Mouse (Mus musculus): Measurements from ENCODE around the gene Upb1.
A peak's percentile ranks its signal among the peaks of the same experiment; 100 is the strongest.
"Not testable (repeated sequence)": the region's sequence is repeated elsewhere in the genome, so short reads cannot be mapped to it uniquely, and the experiment has no call there.

Gene Upb1

DNA sequence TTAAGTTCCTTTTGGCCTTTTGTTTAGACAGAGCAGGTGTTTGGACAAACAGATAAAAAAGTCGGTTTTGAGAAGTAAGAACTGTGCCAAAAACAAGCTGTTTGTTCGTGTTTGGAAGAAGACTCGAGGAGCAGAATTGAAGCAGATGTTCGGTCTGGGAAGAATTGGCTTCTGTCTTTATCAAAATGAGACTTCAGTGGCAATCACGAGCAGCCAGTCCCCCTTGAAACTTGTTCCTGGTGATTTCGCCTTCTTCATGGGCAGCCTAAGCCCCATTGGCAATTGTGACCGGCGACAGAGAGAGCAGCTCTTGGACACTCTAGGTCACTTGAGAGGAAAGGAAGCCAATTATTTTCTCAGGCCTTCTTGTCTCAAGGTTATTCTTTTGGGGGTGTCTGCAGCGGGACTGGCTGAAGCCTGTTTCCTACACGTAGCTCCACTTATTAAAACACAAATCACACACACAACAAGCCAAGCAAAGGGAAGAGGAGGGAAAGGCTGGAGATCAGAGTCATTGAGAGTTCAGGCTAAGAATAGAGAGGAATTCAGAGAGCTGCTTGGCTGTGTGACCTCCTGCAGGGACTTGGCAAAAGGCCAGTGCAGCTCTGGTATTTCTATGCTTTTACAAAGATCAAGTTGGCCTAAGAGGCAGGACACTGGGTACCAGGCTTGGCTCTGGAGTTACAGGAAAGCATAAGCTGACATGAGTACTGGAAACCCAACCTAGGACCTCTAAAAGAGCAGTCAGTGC, 50.3 kb downstream of the Upb1 start:
- DNase-seq (ENCODE audit: extremely low read depth, low read depth, low spot score): no peak

- DNase-seq (ENCODE audit: extremely low read depth, low read depth, low spot score): not testable (repeated sequence)
These were observed 55.3 kb downstream of the Upb1 start for GRCm38 (mm10) chr10:75456061-75456831.

- no peak for DNase-seq (ENCODE audit: extremely low read depth, low read depth, low spot score)
These were observed 56.9 kb downstream of the Upb1 start for GRCm38 (mm10) chr10:75457852-75458251.

DNA sequence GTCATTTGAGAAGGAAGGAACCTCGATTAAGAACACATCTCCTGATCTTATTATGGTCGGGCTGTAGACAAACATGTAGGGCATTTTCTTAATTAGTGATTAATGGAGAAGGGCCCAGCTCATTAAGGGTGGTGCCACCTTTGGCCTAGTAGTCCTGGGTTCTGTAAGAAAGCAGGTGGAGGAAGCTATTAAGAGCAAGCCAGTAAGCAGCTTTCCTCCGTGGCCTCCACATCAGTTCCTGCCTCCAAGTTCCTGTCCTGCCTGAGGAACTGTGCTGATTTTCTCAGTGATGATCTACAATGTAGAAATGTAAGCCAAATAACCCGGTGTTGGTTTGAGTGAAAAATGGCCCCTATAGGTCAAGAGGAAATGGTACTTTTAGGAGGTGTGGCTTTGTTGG, 57.4 kb downstream of the Upb1 start:
- DNase-seq (ENCODE audit: extremely low read depth, low read depth, low spot score): no peak

DNA sequence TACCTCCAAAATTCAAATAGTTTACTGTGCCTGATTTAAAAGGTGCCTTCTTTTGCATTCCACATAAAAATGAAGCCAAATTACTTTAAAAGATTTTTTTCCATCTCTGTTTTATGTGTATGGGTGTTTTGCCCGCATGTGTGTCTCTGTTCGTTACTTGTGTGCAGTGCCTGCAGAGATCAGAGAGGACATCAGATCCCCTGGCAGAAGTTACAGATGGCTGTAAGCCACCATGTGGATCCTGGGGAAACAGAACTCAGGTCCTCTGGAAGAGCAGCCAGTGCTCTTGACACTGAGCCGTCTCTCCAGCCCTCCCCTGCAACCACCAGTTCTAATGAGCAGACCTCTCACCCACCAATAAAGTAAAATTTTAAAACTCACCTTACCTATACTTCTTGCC, 61.8 kb downstream of the Upb1 start:
- DNase-seq (ENCODE audit: extremely low read depth, low read depth, low spot score): no peak

DNA sequence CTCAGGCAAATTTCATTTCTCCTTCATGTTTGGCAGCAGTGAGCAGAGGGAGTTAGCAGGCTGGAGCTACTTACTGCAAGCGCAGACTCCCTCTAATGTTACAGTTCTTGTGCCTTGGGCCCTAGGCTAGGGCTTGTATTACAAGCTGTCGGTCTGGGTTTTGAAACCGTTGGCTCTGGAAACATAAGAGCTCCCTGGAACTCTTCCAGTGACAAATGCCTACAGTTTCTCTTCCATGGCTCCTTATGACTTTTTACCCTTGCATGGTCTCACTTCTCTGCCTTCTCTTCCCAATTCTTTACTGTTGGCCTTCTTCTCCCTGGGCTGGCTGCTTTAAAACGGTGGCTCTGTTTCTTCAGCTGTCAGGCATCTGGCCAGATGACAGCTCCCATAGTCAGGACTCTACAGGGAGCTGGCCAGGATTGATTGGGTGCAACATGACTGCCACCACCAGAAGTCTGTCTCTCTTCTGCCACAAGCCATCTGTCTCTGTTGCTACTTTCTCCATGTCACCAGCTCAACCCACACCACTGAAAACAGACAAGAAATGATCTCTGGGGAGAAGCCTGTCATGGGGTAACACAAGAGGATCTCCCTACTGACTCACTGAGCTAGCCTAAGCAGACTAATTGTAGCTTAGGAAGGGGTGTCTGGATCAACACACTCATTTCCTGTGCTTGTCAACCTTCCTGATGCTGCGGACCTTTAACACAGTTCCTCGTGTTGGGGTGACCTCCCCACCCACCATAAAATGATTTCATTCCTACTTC, 65.1 kb downstream of the Upb1 start:
- DNase-seq (ENCODE audit: extremely low read depth, low read depth, low spot score): peak; percentile 83

DNA sequence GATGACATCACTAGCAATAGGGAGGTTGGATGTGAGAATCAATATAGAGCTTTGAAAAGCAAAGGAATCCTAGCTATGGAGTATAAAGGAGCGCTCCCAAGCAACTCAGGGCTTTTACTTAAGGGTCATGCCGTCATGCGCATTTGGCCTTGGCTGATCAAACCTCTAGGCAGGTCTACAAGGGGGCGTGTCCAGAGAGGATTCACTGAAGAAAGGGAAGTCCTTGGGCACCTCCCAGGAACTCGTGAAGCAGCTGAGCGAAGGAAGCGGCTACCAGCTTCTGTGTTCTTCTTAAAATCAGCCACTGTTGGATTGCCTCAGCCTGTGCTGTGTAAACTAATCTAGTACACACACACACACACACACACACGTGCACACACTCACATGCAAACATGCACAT, 72.5 kb downstream of the Upb1 start:
- no peak for DNase-seq (ENCODE audit: extremely low read depth, low read depth, low spot score)

DNA sequence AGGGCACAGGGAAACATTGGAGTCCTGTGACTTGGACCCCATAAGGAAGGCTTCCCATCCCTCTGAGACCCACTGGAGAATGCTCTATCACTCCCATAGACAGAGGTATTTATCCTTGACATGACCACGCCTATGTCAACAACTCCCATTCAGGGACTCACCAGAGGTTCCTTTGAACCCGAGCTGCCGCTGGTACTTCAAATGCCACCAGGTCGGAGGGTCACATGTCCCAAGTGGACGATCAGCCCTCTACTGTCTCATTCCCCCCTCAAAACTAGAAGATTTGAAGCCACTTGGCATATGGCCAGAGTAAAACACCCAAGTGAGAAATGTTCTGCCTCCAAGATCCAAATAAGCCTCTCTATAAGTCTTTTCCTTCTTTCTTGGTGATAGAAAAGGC, 73.7 kb downstream of the Upb1 start:
- no peak for DNase-seq (ENCODE audit: extremely low read depth, low read depth, low spot score)

GRCm38 (mm10) chr10:75475139-75475850, 74.4 kb downstream of the Upb1 start:
- DNase-seq (ENCODE audit: extremely low read depth, low read depth, low spot score): not testable (repeated sequence)

GRCm38 (mm10) chr10:75477034-75477433, 76.1 kb downstream of the Upb1 start:
- DNase-seq (ENCODE audit: extremely low read depth, low read depth, low spot score): no peak

- no peak for DNase-seq (ENCODE audit: extremely low read depth, low read depth, low spot score)
These were observed 79.0 kb downstream of the Upb1 start for GRCm38 (mm10) chr10:75479955-75480354.

DNA sequence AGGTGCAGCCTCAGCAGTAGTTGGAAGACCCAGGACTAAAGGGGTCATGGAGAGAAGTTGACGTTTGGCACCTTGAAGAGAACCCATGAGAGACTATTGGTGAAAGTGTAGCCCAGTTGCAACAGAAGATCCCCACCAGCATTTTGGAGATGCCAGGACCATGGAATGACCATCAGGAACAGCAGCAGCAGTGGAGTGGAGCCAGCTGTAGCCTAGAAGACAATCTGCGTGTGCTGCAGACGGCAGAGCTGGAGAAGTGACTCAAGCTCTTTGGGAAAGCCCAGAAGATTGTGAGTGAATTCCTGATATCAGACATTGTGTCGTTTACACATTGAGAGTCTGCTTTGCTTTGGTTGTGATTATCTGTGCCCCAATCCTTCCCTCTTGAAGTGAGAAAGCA, 80.8 kb downstream of the Upb1 start:
- DNase-seq (ENCODE audit: extremely low read depth, low read depth, low spot score): no peak

DNA sequence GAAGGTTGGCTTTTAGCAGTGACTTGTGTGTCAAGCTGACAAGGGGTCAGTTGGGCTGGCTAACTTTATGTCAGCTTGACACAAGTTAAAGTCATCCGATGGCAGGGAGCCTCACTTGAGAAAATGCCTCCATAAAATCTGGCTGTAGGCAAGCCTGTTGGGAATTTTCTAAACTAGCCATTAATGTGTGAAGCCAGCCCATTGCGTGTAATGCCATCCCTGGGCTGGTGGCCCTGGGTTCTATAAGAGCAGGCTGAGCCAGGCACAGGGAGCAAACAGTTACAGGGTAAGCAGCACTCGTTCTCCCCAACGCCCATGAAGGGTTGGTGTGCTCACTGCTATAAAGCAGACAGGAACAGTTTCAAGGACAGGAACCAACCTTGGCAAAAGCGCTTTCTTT, 81.4 kb downstream of the Upb1 start:
- no peak for DNase-seq (ENCODE audit: extremely low read depth, low read depth, low spot score)

DNA sequence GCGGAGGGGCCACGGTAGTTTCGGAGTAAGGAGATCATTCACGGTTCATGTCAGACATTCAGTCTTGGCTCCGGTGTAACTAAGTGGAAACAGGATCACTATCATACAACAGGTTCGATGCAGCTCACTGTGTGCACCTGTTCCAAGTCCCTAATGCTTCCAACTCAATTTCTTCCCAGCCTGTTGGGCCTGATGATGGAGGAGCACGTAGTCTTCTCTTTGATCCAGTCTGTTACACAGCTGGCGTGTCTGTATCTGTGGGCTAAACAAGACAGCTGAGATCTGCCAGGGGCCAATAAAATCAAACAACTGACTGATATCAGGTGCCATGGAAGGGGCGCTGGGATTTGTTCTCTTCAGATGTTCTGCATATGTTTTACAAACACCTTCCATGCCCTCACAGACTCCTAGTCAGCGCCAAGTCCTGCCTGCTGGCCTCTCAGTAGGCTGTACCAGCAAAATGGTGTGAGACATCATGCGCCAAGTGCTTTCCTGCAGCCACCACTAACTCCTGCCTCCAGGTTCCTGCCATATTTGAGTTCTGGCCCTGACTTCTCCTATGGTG, 82.1 kb downstream of the Upb1 start:
- DNase-seq (ENCODE audit: extremely low read depth, low read depth, low spot score): no peak

DNA sequence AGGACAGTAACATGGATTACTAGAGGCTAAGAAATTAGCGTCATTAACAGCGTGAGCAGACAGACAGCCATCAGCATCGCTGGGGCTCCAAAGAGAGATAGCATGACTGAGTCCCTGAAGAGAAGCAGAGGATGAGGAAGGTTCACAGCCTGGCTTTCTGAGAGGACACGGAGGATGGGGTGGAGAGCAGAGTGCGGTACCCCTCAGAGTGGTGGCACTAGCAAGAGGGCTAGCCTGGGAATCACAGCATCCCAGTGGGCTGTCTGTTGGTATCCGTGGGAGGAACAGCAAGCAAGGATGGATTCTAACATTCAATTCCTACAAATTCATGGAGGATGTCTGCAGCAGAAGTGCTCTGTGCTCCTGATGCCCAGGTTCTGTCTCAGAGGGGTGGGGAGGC, 83.2 kb downstream of the Upb1 start:
- no peak for DNase-seq (ENCODE audit: extremely low read depth, low read depth, low spot score)

GRCm38 (mm10) chr10:75484767-75485166, 83.9 kb downstream of the Upb1 start:
- DNase-seq (ENCODE audit: extremely low read depth, low read depth, low spot score): no peak

DNA sequence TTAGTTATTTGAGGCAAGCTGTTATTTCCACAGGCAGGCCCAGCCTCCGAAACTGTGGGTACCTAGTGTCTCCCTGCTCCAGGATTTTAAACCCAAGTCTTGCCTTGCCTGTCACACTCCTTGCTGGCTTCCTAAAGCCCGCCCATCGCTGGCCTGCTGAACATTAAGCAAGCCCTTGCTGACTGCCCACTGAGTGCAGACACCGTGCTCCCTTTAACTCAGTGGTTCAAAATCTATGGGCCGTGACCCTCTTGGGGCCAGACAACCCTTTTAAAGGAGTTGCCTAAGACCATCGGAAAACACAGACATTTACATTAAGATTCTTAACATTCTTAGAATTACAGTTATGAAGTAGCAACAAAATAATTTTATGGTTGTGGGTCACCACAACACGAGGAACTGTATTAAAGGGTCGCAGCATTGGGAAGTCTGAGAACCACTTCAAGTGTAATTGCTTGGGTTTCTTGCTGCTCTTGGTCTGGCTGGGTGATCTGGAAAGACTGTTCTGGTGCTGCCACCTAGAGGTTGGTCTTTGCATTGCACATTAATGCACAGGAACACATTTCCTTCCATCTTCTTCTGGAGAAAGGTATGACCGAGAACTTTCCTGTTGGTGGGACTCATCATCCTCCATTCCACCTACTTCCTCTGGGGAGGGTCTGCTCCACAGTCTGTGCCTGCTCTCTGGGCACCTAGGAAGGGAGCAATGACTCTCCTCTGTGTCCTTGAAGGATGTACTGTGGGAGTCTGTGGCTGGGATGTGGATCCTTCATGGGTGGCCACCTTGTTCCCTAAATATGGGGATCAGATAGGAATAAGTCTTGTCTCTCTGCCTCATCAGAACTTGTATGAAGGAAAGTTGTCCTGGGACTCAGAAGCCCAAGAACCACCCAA, 85.4 kb downstream of the Upb1 start:
- no peak for DNase-seq (ENCODE audit: extremely low read depth, low read depth, low spot score)

DNA sequence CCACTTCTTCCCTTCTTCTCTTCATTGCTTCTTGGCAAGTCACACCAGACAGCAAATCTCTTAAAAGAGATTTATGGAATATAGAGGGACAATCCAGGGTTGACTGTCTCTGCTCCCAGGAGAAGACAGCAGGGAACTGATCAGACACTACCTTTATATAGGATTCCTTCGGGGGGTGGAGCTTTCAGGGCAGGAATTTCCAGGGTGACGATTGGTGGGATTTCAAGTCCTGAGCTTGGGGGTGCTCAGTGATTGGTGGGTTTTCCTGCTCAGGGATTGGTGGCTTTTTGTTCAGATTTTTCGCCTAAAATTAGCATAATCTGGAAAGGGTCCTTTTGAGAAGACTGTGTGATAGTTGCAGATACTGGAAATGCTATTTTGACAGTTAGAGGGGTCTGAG, 86.2 kb downstream of the Upb1 start:
- DNase-seq (ENCODE audit: extremely low read depth, low read depth, low spot score): no peak

GRCm38 (mm10) chr10:75489522-75489921, 88.6 kb downstream of the Upb1 start:
- no peak for DNase-seq (ENCODE audit: extremely low read depth, low read depth, low spot score)

GRCm38 (mm10) chr10:75490731-75491130, 89.8 kb downstream of the Upb1 start:
- no peak for DNase-seq (ENCODE audit: extremely low read depth, low read depth, low spot score)
